Mouse (Mus musculus) myocyte (in vitro differentiated cells): ENCODE measurements around the gene Dars2.

ENCODE experiments used
- E2F4 ChIP-seq: IDR thresholded peaks from one replicate; pipeline ENCODE4 v1.6.1; 2011; ENCODE audit warnings: mild to moderate bottlenecking, control low read depth, moderate library complexity; ENCODE audit not compliant: insufficient read depth
- MAX ChIP-seq: IDR thresholded peaks from one replicate; pipeline ENCODE4 v1.6.1; 2011; ENCODE audit warnings: low read depth, mild to moderate bottlenecking, control low read depth
- POLR2A ChIP-seq: IDR thresholded peaks from one replicate; pipeline ENCODE4 v1.6.1; 2011; ENCODE audit warnings: low read depth, mild to moderate bottlenecking, control low read depth, moderate library complexity; ENCODE audit not compliant: insufficient read length
- POLR2AphosphoS2 ChIP-seq: IDR thresholded peaks from one replicate; pipeline ENCODE4 v1.6.1; 2011; ENCODE audit warnings: low read depth, control low read depth; ENCODE audit not compliant: insufficient read length
- TCF12 ChIP-seq: IDR thresholded peaks from one replicate; pipeline ENCODE4 v1.6.1; 2011; ENCODE audit warnings: mild to moderate bottlenecking, control low read depth; ENCODE audit not compliant: poor library complexity, insufficient read depth, severe bottlenecking
- TCF3 ChIP-seq: IDR thresholded peaks from one replicate; pipeline ENCODE4 v1.6.1; 2011; ENCODE audit warnings: low read depth, control low read depth; ENCODE audit not compliant: insufficient read length
- USF1 ChIP-seq: IDR thresholded peaks from one replicate; pipeline ENCODE4 v1.6.1; 2011; ENCODE audit warnings: low read depth, mild to moderate bottlenecking, control low read depth, moderate library complexity

DNA sequence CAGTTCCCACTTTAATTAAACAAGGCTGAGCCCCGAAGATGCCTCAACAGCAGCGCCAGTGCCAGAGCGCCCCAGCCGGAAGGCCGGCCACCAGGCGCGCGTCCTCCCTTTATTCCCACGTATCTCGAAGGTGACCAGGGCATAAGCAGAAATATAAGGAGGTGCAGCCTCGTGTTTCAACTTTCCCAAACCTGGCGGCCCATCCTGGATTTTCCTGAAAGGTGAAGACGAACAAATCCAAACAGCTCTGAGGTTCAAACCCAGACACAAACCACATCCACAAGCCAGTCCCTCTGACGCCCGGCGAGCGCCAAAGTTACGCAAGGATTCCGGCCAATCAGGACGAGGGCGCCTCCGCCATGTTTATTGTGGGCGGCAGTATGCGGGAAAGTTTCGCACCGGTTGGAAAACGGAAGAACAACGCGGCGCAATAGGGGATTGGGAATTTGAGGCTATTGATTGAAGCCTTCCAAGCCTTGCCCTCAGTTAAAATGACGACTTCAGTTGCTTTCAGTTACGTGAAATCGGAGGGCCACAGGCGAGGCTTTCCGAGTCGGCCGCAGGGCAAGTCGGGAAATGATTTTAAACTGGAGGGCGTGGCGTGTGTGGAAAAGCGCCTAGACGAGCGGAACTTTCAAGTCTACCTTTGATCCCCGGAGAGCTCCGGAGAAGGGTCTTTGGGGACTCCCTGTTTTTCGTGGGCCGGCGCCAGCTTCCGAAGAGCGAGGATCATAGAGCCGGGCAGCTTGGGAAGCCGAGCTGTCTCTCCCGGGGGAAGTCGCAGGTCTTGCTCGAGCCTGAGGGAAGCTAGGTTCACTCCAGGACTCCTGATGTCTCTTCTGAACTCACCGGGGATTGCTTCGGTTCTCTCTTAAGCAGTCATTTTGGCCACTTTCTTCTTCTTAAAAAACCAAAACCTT, at the start of gene Dars2, which contains the start of gene Cenpl:
- peak; percentile 44 for TF ChIP-seq POLR2AphosphoS2
- peak; percentile 36 for TF ChIP-seq POLR2A
- peak; percentile 82 for TF ChIP-seq E2F4
- no peak for TF ChIP-seq TCF3
- TF ChIP-seq USF1: no peak
- no peak for TF ChIP-seq TCF12
- no peak for TF ChIP-seq MAX
